Mouse (Mus musculus): ENCODE results near the gene Pcyt1b. TPM values are rescaled to one million over a fixed set of nuclear protein-coding genes. Genes with fewer than 3 reads are reported as not detected.

Gene Pcyt1b
- total and polyA plus RNA-seq, 3 experiments = 0.05 to 0.25 (median 0.16) TPM

GRCm38 (mm10) chrX:93674836-93675795 lies 20.5 kb downstream of the Pcyt1b start:
- no peak overlapping the region for H3K27ac ChIP-seq
- no peaks in the 10 kb centered on the region for H3K79me2 ChIP-seq (replicated peaks; ENCODE audit: control insufficient read depth, insufficient read depth, low read length)
- no peak for TF ChIP-seq EP300 (IDR thresholded peaks at IDR 0.05; ENCODE audit: insufficient read depth, low read depth, low read length)
- 15% methylated on average over 19 of the region's 19 CpGs for WGBS
- H3K4me3 ChIP-seq = no peak overlapping the region
- H3K36me3 ChIP-seq (ENCODE audit: control insufficient read depth, insufficient read depth, low read length) = no peaks in the 10 kb centered on the region
- DNase-seq = peak; percentile 13 to 21
- H3K4me1 ChIP-seq (ENCODE audit: control insufficient read depth, insufficient read depth, low read length) = no peaks in the 10 kb centered on the region; the same call in 1 of the 2 replicates
- H3K9ac ChIP-seq (ENCODE audit: low read depth, low read length) = no peak overlapping the region
- H3K27me3 ChIP-seq (ENCODE audit: control insufficient read depth, insufficient read depth, low read length) = no peaks in the 10 kb centered on the region
- intact Hi-C loops (cut with DNase I) = no loop called here

DNA sequence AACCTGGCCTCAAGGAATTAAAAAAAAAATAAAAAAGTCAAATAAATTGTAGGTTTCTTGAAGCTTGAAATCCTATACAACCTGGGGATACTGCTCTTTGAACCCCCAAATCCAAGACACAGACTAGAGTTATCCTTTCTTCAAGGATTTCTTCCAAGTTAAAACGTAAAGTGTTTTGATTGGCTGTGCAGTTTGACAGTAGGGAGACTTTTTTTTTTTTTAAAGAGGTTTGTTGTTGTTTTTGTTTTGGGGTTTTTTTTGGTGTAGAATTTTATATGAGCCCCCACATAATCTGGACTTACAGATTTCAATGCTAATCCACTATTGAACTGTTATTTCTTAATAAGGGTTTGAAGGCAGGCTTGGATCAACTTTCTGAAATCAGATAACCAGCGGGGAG lies 21.6 kb downstream of the Pcyt1b start:
- no peak for DNase-seq
- Histone ChIP-seq H3K4me3 (no peak overlapping the region), H3K9ac (ENCODE audit: low read depth, low read length) (no peak overlapping the region), H3K79me2 (replicated peaks; ENCODE audit: control insufficient read depth, insufficient read depth, low read length) (no peaks in the 10 kb centered on the region), H3K27me3 (ENCODE audit: control insufficient read depth, insufficient read depth, low read length) (no peaks in the 10 kb centered on the region), H3K36me3 (ENCODE audit: control insufficient read depth, insufficient read depth, low read length) (no peaks in the 10 kb centered on the region), H3K27ac (no peak overlapping the region), H3K4me1 (ENCODE audit: control insufficient read depth, insufficient read depth, low read length) (no peaks in the 10 kb centered on the region; the same call in 1 of the 2 replicates)
- no peak for TF ChIP-seq POLR2A (IDR thresholded peaks at IDR 0.05; ENCODE audit: insufficient read depth, low read depth, low read length)
- TF ChIP-seq CTCF (IDR thresholded peaks at IDR 0.05) = no peak
- TF ChIP-seq EP300 (IDR thresholded peaks at IDR 0.05; ENCODE audit: insufficient read depth, low read depth, low read length) = no peak
- 61% methylated on average over 2 of the region's 2 CpGs for WGBS
- intact Hi-C loops (cut with DNase I) = no loop called here

DNA sequence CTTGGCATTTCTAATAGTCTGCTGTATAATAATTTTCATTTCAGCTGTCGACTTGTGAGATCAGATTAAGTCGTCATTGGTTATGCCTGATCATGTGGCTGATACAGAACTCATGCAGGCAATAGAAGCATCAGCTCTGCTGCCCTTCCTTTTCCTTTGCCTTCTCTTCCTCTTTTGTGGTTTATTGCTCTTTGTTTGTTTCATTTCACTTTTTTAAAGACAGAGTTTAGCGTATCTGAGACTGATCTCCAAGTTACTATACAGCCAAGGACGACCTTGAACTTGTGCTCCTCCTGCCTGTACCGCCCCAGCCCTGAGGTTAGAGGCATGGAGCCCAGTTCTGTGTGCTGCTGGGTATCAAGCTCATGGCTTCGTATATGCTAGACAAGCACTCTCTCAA lies 34.6 kb downstream of the Pcyt1b start:
- H3K4me1 ChIP-seq (ENCODE audit: control insufficient read depth, insufficient read depth, low read length) = no peaks in the 10 kb centered on the region
- H3K9ac ChIP-seq (ENCODE audit: low read depth, low read length) = no peak overlapping the region
- no peak overlapping the region for H3K4me3 ChIP-seq
- no peak for DNase-seq
- no peak overlapping the region for H3K27ac ChIP-seq
- no peaks in the 10 kb centered on the region for H3K36me3 ChIP-seq (ENCODE audit: control insufficient read depth, insufficient read depth, low read length)
- intact Hi-C loops (cut with DNase I) = no loop called here
- no peaks in the 10 kb centered on the region for H3K79me2 ChIP-seq (replicated peaks; ENCODE audit: control insufficient read depth, insufficient read depth, low read length)
- TF ChIP-seq POLR2A (IDR thresholded peaks at IDR 0.05; ENCODE audit: insufficient read depth, low read depth, low read length) (no peak), EP300 (IDR thresholded peaks at IDR 0.05; ENCODE audit: insufficient read depth, low read depth, low read length) (no peak), CTCF (IDR thresholded peaks at IDR 0.05) (no peak)
- WGBS = 69% methylated on average over 6 of the region's 6 CpGs
- H3K27me3 ChIP-seq (ENCODE audit: control insufficient read depth, insufficient read depth, low read length) = no peaks in the 10 kb centered on the region

- no peaks in the 10 kb centered on the region for H3K4me1 ChIP-seq (ENCODE audit: control insufficient read depth, insufficient read depth, low read length)
- intact Hi-C loops (cut with DNase I) = no loop called here
- TF ChIP-seq POLR2A (IDR thresholded peaks at IDR 0.05; ENCODE audit: insufficient read depth, low read depth, low read length) = no peak
- no peak for TF ChIP-seq EP300 (IDR thresholded peaks at IDR 0.05; ENCODE audit: insufficient read depth, low read depth, low read length)
- no peak for TF ChIP-seq CTCF (IDR thresholded peaks at IDR 0.05)
- WGBS = 52% methylated on average over 8 of the region's 8 CpGs
- no peak overlapping the region for H3K27ac ChIP-seq
- no peak overlapping the region for H3K4me3 ChIP-seq
- DNase-seq = no peak
- H3K79me2 ChIP-seq (replicated peaks; ENCODE audit: control insufficient read depth, insufficient read depth, low read length) = no peaks in the 10 kb centered on the region
- no peaks in the 10 kb centered on the region for H3K36me3 ChIP-seq (ENCODE audit: control insufficient read depth, insufficient read depth, low read length)
- no peaks in the 10 kb centered on the region for H3K27me3 ChIP-seq (ENCODE audit: control insufficient read depth, insufficient read depth, low read length)
- H3K9ac ChIP-seq (ENCODE audit: low read depth, low read length) = no peak overlapping the region
Observed at GRCm38 (mm10) chrX:93690672-93691071, 36.0 kb downstream of the Pcyt1b start.

- Histone ChIP-seq H3K9ac (ENCODE audit: low read depth, low read length) (no peak overlapping the region), H3K27ac (no peak overlapping the region), H3K4me3 (no peak overlapping the region), H3K79me2 (replicated peaks; ENCODE audit: control insufficient read depth, insufficient read depth, low read length) (no peaks in the 10 kb centered on the region), H3K4me1 (ENCODE audit: control insufficient read depth, insufficient read depth, low read length) (no peaks in the 10 kb centered on the region), H3K36me3 (ENCODE audit: control insufficient read depth, insufficient read depth, low read length) (no peaks in the 10 kb centered on the region), H3K27me3 (ENCODE audit: control insufficient read depth, insufficient read depth, low read length) (no peaks in the 10 kb centered on the region)
- no peak for DNase-seq
- TF ChIP-seq EP300 (IDR thresholded peaks at IDR 0.05; ENCODE audit: insufficient read depth, low read depth, low read length) = no peak
- no peak for TF ChIP-seq POLR2A (IDR thresholded peaks at IDR 0.05; ENCODE audit: insufficient read depth, low read depth, low read length)
- intact Hi-C loops (cut with DNase I) = no loop called here
- 44% methylated on average over 1 of the region's 1 CpGs for WGBS
Observed at GRCm38 (mm10) chrX:93697596-93697995, 42.9 kb downstream of the Pcyt1b start.

DNA sequence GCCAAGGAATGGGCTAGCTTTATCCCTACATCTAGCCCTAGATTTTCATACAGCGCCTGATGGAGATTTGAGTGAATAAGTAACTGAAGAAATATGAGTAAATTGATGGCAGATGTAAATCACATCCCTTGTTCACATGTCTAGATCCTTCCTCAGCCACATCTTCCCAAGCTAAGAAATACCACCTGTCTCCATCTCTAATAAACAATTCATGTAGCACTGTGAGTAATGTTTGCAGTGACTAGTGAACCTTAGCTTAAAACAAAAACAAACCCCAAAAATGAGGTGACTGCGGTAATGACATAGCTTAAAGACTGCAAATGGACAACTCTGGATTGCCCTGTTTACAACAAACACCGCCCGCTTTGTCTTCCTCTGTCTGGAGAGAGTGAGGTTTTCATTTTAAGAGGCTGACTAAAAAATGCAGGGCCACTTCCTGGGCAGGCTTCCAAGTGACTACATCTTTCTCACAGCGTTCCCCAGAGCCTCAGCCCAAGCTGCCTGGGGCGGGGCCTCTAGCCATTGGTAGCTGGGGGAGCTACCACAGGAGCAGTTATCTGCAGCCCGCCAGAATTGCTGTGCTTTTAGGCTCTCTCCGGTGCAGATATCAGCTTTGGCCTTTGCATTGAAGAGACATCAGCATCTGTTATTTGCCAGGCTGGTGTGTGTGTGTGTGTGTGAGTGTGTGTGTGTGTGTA lies 46.0 kb downstream of the Pcyt1b start:
- no peaks in the 10 kb centered on the region for H3K27me3 ChIP-seq (ENCODE audit: control insufficient read depth, insufficient read depth, low read length)
- no peak overlapping the region for H3K4me3 ChIP-seq
- TF ChIP-seq CTCF (IDR thresholded peaks at IDR 0.05) (no peak), POLR2A (IDR thresholded peaks at IDR 0.05; ENCODE audit: insufficient read depth, low read depth, low read length) (no peak), EP300 (IDR thresholded peaks at IDR 0.05; ENCODE audit: insufficient read depth, low read depth, low read length) (no peak)
- no peaks in the 10 kb centered on the region for H3K4me1 ChIP-seq (ENCODE audit: control insufficient read depth, insufficient read depth, low read length)
- no peak overlapping the region for H3K9ac ChIP-seq (ENCODE audit: low read depth, low read length)
- intact Hi-C loops (cut with DNase I) = no loop called here
- H3K79me2 ChIP-seq (replicated peaks; ENCODE audit: control insufficient read depth, insufficient read depth, low read length) = no peaks in the 10 kb centered on the region
- no peaks in the 10 kb centered on the region for H3K36me3 ChIP-seq (ENCODE audit: control insufficient read depth, insufficient read depth, low read length)
- 41% methylated on average over 8 of the region's 8 CpGs for WGBS
- no peak overlapping the region for H3K27ac ChIP-seq
- peak; percentile 46 to 51 for DNase-seq
